Mouse (Mus musculus) kidney, adult 18-20 months (tissue): Measurements from ENCODE around the gene Ociad1.
A peak's percentile ranks its signal among the peaks of the same experiment; 100 is the strongest.
"Not testable (repeated sequence)": the region's sequence is repeated elsewhere in the genome, so short reads cannot be mapped to it uniquely, and the experiment has no call there.

Source experiments
- DNase-seq: peaks from one replicate; pipeline ENCODE4 v3.0.0; 2021

Ociad1 gene

DNA sequence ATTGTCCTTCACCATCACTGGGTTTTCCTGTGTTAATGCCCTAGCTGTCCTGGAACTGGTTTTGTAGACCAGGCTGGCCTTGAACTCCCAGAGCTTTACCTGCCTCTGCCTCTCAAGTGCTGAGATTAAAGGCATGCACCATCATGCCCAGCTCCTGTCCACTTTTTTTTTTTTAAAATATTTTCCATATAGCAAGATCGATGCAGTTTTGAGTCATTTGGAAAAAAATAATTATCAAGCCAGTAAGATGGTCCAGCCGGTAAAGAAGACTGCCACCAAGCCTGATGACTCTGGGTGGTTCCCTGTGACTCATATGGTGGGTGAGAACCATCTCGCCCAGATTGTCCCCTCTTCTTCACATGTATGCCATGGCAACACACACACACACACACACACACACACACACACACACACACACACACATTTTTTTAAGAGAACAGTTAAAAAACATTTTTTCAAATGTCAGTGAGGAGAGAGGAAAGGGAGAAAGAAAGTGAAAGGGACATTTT lies 7.1 kb upstream of the Ociad1 start:
- no peak for DNase-seq

DNA sequence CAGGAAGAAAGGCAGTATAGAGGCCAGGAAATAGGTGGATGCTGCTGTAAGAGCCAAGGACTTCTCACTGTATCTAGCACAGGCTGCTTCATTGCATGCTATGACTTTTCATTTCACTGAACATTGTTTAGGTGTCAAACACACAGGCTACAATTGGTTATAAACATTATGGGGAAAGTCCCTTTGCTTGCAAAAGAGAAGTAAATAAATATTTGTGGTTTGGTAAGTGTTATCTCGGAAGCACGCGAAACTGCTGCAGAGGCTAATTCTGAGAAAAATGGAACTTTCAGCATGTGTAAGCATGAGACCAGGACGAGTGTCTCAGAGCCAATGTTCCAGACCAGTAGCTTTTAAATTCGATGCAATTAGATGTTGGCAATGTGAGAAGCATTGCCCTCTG lies 6.0 kb upstream of the Ociad1 start:
- DNase-seq: no peak

DNA sequence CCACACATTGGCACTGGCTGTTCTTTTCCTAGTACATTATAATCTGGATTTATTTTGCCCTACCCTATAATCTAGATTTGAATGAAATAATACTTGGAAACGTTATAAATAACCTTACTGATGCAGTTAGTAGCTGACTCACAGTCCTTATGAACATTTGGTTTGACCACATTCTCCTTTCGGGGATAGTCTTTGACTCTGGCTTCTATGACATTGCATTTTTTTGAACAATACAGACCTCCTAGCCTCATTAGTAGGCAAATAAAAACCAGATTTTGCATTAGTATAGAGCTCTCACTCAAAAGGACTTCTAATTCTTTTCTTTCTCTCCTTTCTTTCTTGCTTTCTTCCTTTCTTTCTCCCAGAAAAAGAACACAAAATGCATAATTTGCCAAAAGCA lies 2.7 kb upstream of the Ociad1 start:
- no peak for DNase-seq

DNA sequence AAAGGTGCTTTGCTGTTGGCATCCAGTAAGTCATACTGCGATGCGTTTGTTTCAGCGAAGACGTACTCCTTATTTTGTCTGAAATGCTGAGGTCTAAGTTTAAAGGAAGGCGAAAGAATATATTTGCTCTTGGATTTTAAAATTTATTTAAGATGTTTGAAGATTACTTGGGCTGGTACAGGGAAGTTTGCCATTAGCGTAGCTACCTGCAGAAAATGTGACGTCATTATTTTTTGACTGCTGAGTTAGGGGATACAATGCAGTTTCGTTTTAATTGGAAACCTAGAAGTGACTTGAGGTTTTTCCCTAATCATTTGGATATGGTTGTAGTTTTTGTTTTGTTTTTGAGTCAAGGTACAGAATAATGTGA lies 859 bp downstream of the Ociad1 start:
- no peak for DNase-seq

DNA sequence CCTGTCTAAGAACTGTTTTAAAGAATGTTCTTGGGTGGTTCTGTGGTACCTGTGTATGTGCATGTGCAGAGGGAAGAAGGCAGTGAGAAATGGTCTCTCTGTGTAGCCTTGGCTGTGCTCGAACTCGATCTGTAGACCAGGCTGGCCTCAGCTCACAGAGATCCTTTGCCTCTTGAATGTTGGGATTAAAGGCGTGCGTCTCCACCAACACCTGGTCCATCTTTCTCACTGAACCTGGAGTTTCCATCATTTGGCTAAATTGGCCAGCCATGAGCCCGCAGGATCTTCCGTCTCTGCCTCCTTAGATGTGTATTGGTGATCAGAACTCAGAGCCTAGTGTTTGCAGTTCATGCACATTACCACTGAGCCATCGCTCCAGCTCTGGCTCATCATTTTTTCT lies 2.4 kb downstream of the Ociad1 start:
- no peak for DNase-seq

DNA sequence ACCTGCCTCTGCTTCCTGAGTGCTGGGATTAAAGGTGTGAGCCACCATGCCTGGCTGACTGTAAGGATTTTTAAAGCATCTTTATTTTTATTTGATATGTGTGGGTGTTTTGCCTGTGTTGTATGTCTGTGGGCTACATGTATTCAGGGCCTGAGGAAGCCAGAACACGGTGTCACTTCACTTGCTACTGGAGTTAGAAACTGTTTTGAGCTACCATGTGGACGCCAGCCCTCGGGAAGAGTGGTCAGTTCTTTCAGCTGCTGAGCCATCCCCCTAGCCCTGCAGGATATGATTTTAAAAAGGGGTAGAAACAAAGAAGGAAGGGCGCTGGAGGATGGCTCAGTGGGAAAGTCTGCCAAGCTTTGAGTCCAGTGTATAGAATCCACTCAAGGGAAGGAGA lies 3.3 kb downstream of the Ociad1 start:
- no peak for DNase-seq

DNA sequence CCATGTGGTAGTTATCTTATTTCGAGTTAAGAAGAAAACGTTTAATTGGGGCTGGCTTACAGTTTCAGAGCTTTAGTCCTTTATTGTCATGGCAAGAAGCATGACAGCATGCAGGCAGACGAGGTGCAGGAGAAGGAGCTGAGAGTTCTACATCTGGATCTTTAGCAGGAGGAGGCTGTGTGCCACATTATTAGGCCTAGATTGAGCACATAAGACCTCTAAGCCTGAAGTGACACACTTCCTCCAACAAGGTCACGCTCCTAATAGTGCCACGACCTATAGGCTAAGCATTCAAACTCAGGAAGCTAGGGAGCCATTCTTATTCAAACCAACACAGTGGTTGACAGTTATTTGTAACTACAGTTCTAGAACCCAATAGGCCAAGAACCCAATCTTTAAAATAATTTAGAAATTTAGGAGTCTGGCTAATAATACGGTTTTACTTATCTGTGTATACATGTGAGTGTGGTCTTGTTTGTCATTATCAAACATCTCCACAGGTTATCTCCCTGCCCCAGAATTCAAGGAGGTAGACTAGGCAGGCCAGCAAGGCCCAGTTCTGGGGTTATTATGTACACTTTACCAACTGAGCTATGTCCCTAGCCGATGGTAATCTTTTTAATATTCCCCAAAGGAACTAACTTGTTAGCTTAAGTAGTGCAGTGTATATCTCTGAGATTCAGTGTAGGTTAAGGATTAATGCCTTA lies 9.2 kb downstream of the Ociad1 start:
- no peak for DNase-seq

DNA sequence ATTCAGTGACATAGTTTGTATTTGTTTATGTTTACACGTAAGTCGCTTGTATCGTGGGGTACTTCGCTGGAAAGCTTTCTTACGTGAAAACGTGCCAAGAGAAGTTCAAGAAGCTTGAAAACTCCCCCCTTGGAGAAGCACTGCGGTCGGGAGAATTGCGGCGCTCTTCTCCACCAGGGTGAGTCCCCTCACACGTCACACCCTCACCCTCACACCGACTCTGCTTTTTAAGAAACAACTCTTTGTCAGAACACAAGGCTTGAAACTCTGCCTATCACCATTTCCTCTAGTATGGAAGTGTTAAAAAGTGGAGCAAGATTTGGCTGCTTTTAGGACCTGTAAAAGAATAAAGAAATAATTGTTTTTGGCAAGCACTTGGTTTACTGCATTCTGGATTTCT lies 11.9 kb downstream of the Ociad1 start:
- DNase-seq: no peak

DNA sequence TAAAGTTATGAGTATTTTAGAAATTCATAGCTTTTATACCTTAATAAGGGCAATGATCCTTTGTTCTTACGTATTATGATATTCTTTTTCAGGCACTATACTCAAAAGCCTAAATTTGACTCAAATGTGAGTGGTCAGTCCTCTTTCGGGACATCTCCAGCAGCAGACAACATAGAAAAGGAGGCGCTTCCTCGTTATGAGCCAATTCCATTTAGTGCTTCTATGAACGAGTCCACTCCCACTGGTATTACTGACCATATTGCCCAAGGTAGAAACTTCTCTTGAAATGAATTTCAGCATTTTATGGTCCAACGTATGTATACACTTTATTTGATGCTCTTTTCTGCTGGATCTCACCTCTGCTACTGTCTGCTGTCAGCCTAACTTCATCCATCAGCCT lies 13.9 kb downstream of the Ociad1 start:
- DNase-seq: no peak

DNA sequence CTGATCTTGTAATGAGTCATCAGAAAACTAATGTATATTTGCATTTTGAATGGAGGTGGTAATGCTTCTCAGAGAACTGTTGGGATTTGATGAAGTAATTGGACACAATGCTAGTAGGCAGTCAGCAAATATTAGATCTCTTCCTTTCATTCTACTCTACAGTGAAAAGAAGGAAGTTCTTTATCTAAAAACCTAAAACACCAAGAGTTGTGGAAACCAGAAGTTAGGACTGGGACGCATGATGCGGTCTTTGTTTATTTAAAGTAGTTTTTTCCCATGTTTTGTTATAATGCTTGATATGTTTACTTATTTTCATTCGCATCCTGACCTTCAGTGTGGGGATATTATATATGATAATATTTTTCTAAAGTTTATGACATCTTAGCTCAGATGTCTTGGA lies 14.7 kb downstream of the Ociad1 start:
- no peak for DNase-seq

DNA sequence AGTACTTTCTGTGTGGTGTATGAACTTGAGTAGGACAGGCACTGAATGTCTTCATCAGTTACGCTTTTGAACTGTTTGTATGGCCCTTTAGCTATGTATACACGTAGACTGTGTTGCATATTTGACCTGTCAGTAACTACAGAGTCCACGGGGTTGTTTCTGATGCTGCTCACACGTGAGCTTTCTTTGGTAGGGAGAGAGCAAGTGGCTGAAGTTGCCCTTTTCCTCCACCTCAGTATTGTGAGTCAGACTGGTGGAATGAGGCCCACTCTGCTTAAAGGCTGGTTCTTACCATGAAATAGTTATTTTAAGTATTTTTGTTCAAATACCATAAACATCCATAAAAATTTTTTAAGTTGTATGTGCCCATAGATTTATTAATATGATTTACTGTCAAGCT lies 16.9 kb downstream of the Ociad1 start:
- no peak for DNase-seq

DNA sequence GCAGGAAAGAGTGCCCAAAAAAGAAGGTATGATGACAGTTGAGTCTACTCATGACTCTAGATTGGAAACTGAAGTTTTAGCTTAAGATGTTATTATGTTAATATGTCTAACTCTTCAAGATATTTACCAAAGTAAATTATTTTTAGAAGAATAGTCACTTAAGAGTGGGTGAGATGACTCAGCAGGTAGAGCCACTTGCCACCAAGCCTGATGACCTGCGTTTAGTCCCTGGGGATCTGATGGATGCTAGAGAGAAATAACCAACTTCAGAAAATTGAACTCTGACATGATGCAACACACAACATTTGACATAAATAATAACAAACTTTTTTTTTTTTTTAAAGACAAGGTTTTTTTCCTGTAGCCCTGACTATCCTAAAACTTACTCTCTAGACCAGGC lies 17.8 kb downstream of the Ociad1 start:
- DNase-seq: no peak

DNA sequence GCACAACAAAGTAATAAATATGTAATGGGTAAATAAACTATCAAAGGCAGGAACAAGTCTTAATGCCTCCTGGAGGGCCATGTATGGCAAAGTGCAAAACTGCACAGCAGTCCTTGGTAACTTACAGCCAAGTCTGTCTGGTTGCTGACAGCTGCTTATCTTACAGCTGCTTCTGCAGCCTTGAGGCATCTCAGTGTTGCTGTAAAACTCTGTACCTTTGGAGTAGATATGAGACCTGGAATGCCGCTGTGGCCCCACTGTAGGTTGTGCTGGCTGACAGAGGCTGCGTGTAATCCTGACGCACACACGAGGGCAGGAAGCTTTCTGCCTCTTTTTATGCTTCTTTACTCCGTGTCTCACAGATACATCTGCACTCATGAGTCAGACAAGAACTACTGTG lies 18.9 kb downstream of the Ociad1 start:
- DNase-seq: no peak

DNA sequence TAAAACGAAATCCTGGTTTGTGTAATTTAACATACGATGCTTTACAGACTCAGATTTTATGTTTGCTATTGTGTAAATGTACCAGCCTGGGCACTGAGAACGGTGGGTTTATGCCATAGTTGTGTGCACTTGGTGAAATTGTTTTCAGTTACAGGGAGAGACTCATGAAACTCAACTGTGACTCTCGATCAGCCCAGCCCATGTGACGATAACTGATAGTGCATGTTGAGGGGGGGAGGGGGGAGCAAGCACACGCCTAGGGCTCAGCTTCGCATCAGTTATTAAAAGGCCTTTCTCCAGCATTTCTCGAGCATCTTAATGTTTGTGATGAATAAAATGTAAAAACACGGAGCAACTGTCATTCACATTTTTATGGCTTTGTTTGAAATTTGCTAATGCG lies 21.0 kb downstream of the Ociad1 start:
- DNase-seq: no peak

DNA sequence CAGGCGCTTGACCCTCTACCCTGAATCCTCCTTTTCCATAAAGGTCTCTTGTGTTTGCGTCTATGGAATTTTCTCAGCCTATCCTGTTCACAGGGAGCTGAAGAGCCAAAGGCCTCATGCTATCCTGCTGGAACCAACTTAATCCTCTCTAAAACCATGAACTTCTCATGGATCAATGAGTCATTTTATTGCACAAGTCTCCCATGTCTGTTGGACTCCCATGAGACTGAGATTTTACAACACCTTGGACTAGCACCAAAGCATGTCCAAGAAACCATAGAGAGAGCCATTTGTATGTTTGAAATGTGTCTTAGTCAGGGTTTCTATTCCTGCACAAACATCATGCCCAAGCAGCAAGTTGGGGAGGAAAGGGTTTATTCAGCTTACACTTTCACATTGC lies 22.1 kb downstream of the Ociad1 start:
- no peak for DNase-seq

DNA sequence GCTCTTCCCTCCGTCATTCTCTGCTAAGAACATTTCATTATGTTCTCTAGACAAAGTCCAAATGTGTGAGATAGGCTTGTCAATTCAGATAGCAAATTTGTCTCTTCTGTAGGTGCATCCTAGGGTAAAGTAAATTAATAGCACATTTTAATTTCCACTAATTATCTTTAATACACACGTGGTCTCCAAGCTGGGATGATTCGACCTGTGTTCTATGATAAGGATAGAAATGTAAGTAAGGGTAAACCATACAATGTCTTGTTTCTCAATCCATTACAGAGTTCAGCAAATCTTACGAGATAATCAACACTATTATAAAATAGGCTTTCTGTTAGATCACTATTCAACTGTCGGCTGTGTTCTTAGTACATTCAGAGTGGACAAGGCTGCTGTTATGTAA lies 26.7 kb downstream of the Ociad1 start:
- DNase-seq: no peak

DNA sequence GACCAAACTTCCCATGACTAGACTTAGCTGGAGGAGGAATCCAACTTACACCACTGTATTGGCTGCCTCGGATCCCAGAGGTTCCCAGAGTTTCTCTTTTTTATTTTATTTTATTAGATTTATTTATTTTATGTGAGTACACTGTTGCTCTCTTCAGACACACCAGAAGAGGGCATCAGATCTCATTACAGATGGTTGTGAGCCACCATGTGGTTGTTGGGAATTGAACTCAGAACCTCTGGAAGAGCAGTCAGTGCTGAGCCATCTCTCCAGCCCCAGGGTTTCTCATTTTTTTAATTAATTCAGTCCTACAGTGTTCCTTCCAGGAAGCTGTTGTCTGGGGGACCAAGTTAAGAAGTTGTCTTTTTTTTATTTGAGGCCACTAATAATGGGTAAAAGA lies 30.1 kb downstream of the Ociad1 start:
- DNase-seq: not testable (repeated sequence)

DNA sequence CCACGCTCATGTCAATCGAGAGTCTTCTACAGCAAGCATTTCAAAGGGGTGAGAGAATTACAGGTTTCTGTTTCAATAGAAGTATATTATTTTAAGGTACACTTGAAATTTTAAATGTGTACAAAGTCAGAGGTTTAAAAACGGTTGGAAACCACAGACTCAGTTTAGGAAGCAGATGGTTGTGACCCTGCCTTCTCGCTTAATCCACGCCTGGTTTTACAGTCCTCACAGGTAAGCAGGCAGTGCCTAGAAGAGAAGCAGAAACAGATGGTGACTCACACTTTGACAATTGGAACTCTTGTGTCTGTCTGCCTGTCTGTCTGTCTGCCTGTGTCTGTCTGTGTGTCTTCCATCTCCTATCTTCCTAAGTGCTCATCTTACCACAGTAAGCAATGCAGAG lies 31.0 kb downstream of the Ociad1 start:
- no peak for DNase-seq

DNA sequence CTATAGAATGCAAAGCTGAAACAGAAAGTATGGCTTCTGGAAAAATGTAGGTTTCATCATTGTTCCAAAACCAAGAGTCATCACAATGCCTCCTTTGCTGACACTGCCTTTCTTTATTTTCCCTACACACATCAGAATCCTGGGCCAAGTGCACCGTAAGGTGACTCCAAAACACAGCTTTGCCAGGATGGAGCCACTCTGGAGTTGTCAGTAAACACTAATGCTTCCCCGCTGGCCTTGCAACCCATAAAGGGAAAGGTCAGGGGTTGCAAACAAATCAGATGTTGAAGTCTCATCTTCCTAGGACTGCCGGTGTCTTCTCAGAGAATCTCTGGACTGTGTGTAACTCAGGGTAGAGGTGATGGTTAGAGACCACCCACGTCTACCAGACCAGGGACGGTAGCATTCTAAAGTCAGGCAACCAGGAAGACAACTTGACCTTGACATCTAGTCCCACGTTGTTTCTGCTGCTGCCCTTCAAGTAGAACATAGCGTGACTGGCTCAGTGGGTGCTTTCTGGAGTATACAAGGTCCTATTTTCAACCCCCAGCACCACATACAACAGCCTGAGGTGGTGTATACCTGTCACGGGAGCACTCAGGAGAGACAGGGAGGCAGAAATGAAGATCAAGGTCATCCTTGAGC lies 32.1 kb downstream of the Ociad1 start:
- DNase-seq: no peak

DNA sequence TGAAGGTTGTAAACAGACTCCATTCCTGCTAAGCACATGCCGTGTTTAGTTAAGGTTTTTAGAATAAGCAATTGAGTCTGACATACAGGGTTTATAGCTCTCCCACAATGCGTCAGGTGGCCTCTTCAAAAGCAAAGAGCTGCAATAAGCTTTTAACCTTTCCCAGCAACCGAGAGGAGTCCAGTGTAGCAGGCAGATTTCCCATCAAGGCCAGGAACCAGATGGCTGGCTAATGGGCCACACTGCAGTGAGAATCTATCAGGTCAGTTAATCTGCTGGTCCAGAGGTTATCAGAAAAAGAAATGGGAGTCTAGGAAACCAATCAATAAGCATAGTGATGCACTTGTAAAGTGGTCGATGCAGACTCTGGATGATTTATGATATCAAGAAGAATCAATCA lies 38.4 kb downstream of the Ociad1 start:
- DNase-seq: no peak

DNA sequence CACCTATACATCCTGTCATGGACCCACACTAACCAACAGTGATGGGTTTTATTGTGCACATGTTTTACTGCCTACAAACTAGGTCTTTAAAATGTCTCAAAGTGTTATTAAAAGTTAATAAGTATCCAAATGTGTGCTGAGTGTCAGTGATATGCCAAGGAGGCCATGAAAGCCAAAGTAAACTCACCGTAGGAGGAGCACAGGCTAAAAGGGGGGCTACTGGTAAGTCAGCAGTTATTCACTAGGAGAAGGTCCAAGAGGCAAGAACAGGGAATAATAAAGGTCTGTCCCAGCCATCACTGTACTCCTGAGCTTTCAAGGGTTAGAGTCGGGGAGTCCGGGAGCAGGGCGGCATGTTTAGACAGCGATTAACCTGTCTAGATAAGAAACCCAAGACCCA lies 43.9 kb downstream of the Ociad1 start:
- DNase-seq: no peak

DNA sequence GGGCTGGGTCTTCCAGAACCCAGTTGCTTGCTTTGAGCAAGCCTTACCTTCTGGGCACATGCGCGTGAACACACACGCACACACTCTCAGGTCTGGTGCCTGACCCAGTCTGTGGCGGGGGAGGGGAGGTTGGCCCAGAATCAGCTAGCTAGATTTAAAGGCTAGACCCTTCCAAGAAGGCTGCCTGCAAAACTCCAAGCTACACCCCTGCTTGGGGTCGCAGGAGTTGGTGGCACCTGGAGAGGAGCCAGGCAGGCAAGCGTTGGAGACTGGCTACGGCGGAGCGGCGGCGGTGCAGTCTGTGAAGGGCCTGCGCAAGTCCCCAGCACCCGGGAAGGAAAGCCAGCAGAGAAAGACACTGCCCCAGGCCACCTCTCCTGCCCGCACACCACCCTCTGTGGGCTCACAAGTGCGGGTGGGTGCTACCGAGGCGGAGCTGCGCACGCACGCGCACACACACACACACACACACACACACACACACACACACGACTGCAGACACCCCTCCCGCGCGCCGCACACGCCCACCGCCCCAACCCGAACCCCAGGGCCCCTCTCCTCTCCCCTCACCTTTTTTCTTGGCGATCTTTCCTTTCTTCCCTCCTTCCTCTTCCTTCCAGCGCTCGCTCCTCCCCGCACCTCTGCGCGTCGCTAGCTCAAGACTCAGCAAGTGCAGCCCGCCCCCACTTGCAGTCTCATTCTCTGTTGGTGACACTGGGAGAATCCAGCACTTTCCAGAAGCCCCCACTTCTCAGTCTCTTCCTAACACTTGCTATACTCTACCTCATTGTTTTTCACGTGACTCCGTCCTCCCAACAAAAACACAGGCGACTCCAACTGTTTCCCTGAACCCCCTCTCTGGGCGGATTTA lies 45.6 kb downstream of the Ociad1 start:
- DNase-seq: peak; percentile 13

DNA sequence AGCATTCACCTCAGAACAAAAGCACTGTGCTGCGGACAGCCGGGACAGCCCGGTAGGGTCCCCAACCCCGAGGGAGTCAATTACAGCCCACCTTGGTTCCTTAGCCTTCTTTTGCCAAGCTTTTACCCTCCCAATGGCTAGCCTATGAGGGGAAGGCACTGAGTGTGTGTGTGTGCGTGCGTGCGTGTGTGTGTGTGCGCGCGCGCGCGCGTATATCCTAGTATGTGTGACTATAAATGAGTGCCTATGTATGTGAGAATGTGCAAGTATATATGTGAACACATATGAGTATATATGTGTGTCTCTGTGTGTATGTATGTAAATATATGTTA lies 46.2 kb downstream of the Ociad1 start:
- DNase-seq: no peak
